Mouse (Mus musculus) E14TG2a.4 (cell line): ENCODE results near the gene Ext2.

ENCODE experiments used
- H3K27me3 ChIP-seq: 2 replicates; pipeline ENCODE4 v1.6.1; 2014; ENCODE audit warnings: low read length, control low read depth; ENCODE audit not compliant: insufficient read depth
- H3K36me3 ChIP-seq: 2 replicates; pipeline ENCODE4 v1.6.1; 2014; ENCODE audit warnings: low read length, control low read depth; ENCODE audit not compliant: insufficient read depth
- H3K4me1 ChIP-seq: replicated peaks from 2 replicates; pipeline ENCODE4 v1.6.1; 2014; ENCODE audit warnings: low read depth, low read length, control low read depth
- H3K4me3 ChIP-seq: replicated peaks from 2 replicates; pipeline ENCODE4 v1.5.1; 2014; ENCODE audit warnings: mild to moderate bottlenecking, low read length
- H3K9me3 ChIP-seq: 2 replicates; pipeline ENCODE4 v1.6.1; 2014; ENCODE audit warnings: low read length, control low read depth
- CTCF ChIP-seq: conservative IDR thresholded peaks from 2 replicates; pipeline ENCODE4 v1.5.1; 2014; ENCODE audit warnings: low read length
- NANOG ChIP-seq: IDR thresholded peaks from 2 replicates; pipeline ENCODE4 v1.6.1; 2014; ENCODE audit warnings: borderline replicate concordance, low read length, mixed read lengths
- POU5F1 ChIP-seq: IDR thresholded peaks from 2 replicates; pipeline ENCODE4 v1.6.1; 2014; ENCODE audit warnings: low read length, borderline replicate concordance

The Ext2 gene

DNA sequence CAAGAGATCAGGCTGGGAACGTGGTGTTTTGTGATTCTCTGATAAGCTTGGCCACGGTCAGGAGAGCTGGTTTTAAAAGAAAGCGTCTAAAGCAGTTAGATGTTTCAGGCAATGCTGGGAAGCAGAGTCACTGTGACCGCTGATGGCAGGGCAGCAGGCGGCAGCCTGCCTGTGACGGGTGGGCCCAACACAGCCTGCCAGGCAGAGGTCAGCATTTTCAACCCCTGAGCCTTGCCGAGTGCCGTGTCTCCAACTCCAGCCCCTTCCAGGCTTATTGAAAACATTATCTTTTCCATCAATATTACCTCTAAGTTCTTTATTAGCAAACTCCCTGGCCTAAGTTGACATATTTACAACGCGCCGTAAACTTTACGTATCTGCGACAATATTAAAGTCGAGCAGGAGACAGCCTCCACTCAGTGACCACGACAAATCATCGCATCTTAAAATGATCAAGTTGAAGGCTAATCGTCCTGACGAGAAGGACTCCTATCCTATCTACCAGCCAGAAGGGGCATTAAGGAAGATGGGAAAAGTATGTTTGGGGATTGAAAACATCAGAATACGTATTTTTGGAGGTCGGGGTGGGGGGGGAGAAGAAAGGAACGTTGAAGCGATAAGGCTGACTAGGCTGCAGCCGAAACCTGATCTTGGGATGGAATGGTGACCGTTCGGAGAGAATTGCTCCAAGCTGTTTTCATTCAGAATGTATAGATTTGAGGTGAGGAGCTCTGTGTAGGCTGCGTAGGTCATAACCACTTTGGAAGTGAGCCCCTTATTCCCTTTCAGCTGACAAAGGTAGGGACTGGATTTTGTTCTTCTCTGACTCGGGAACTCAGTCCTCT lies 206.3 kb downstream of the Ext2 start:
- H3K27me3 ChIP-seq = peaks cover 10% of the 10 kb centered on the region; the same call in 1 of the 2 replicates
- TF ChIP-seq CTCF = no peak
- no peak for TF ChIP-seq NANOG
- no peak for TF ChIP-seq POU5F1
- H3K4me1 ChIP-seq = no peaks in the 10 kb centered on the region
- H3K9me3 ChIP-seq = no peaks in the 10 kb centered on the region
- H3K4me3 ChIP-seq = no peak overlapping the region
- no peaks in the 10 kb centered on the region for H3K36me3 ChIP-seq

DNA sequence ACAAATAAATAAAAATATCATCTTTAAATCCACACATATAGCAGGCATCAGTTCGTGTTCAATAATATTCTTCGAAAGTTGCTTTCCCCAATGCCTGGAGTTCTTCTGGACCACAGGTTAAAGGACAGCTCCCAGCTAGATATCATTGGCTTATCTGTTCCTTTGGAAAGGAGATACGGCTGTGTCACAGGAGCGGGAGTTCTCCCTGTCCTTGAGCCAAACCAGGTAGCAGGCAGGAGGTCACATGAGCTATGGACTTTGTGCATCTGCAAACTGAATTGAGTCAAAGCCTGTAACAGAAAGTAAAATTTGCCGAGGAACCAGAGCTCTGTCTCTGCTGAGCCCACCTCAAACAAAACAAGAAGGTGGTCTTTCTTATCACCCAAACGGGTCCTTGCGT lies 209.3 kb downstream of the Ext2 start:
- Histone ChIP-seq H3K4me3 (no peak overlapping the region), H3K36me3 (no peaks in the 10 kb centered on the region), H3K4me1 (no peaks in the 10 kb centered on the region), H3K27me3 (peaks cover 20% of the 10 kb centered on the region; the same call in 1 of the 2 replicates), H3K9me3 (no peaks in the 10 kb centered on the region)
- no peak for TF ChIP-seq POU5F1
